Mouse (Mus musculus) MEL (cell line): ENCODE results near the gene Tgm2.

Experiments
- CTCF ChIP-seq, 3 experiments: IDR thresholded peaks in 2 of 3; conservative IDR thresholded peaks in 1 of 3; 2 replicates each; pipeline ENCODE4 v1.5.1; 2011 to 2012; ENCODE audit warnings: low read length in 3 of 3, low read depth in 2 of 3, mild to moderate bottlenecking in 2 of 3, improper control_type of control experiment in 1 of 3, inconsistent platforms in 1 of 3, mixed read lengths in 1 of 3, moderate library complexity in 1 of 3; ENCODE audit not compliant: control insufficient read depth in 1 of 3, insufficient read depth in 1 of 3, poor library complexity in 1 of 3, severe bottlenecking in 1 of 3
- E2F4 ChIP-seq: IDR thresholded peaks from 2 replicates; pipeline ENCODE4 v1.6.1; 2011; ENCODE audit warnings: low read depth, low read length, improper control_type of control experiment, borderline replicate concordance
- ELF1 ChIP-seq: IDR thresholded peaks from 2 replicates; pipeline ENCODE4 v1.6.1; 2014; ENCODE audit warnings: low read depth, mild to moderate bottlenecking, inconsistent platforms, low read length, improper control_type of control experiment, moderate library complexity
- GABPA ChIP-seq: IDR thresholded peaks from 2 replicates; pipeline ENCODE4 v1.6.1; 2012; ENCODE audit warnings: low read depth, mild to moderate bottlenecking, inconsistent platforms, low read length, improper control_type of control experiment, moderate library complexity
- KAT2A ChIP-seq: conservative IDR thresholded peaks from 2 replicates; pipeline ENCODE4 v1.6.1; 2012; ENCODE audit warnings: low read depth, low read length, improper control_type of control experiment, inconsistent platforms
- NELFE ChIP-seq: IDR thresholded peaks from 2 replicates; pipeline ENCODE4 v1.6.1; 2011; ENCODE audit warnings: low read depth, low read length, improper control_type of control experiment
- POLR2A ChIP-seq, 2 experiments: IDR thresholded peaks; 2 replicates each; pipeline ENCODE4 v1.6.1; 2011 to 2012; ENCODE audit warnings: low read length in 2 of 2, mild to moderate bottlenecking in 2 of 2, control low read depth in 1 of 2, improper control_type of control experiment in 1 of 2, low read depth in 1 of 2, moderate library complexity in 1 of 2; ENCODE audit not compliant: control insufficient read depth in 1 of 2, insufficient read depth in 1 of 2, poor library complexity in 1 of 2
- TCF12 ChIP-seq: IDR thresholded peaks from 2 replicates; pipeline ENCODE4 v1.6.1; 2014; ENCODE audit warnings: low read depth, mild to moderate bottlenecking, inconsistent platforms, low read length, improper control_type of control experiment, moderate library complexity
- ZC3H11A ChIP-seq: IDR thresholded peaks from 2 replicates; pipeline ENCODE4 v1.6.1; 2012; ENCODE audit warnings: low read depth, mild to moderate bottlenecking, inconsistent platforms, low read length, improper control_type of control experiment
- ZNF384 ChIP-seq: IDR thresholded peaks from 2 replicates; pipeline ENCODE4 v1.6.1; 2012; ENCODE audit warnings: low read depth, mild to moderate bottlenecking, inconsistent platforms, low read length, improper control_type of control experiment

GRCm38 (mm10) chr2:158068444-158068971 is 77.7 kb downstream of the Tgm2 start:
- no peak for TF ChIP-seq NELFE
- no peak for TF ChIP-seq ZC3H11A
- TF ChIP-seq CTCF (IDR thresholded peaks at IDR 0.05 in 2 of 3, conservative IDR thresholded peaks at IDR 0.05 in 1 of 3; ENCODE audit: control insufficient read depth in 1 of 3, insufficient read depth in 1 of 3, low read depth in 2 of 3, low read length in 3 of 3, poor library complexity in 1 of 3, severe bottlenecking in 1 of 3): no peak
- TF ChIP-seq TCF12: no peak
- TF ChIP-seq E2F4: no peak
- TF ChIP-seq POLR2A (IDR thresholded peaks at IDR 0.05; ENCODE audit: control insufficient read depth in 1 of 2, insufficient read depth in 1 of 2, low read depth in 1 of 2, low read length in 2 of 2, poor library complexity in 1 of 2): no peak
- no peak for TF ChIP-seq KAT2A
- no peak for TF ChIP-seq GABPA
- TF ChIP-seq ELF1: no peak
- peak; percentile 64 for TF ChIP-seq ZNF384
